7 mouse cellular contexts compared by ENCODE assay signal in the genomic region with DNA sequence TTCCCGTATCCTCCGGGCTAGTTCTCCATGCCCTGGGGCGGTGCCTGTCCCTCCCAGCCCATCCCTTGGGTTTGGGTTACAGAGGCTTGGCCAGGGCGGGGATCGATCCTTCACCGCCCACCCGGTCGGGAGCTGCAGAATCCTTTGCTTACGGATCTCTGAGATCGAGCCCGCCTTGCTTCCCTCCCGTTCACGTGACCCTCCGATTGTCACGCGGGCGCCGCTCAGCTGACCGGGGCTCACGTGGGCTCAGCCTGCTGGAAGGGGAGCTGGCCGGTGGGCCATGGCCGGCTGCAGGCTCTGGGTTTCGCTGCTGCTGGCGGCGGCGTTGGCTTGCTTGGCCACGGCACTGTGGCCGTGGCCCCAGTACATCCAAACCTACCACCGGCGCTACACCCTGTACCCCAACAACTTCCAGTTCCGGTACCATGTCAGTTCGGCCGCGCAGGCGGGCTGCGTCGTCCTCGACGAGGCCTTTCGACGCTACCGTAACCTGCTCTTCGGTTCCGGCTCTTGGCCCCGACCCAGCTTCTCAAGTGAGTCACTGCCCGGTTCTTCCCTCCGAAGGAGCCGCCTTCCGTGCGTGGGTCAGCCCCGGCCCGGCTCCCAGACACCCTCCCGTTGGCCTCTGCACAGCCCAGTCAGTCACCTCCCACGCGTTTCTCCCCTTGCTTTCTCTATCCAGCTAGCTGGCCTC. TPM values are rescaled to one million over a fixed set of nuclear protein-coding genes. Genes with fewer than 3 reads are reported as not detected.
DNase-seq lines count a peak whose midpoint lies in the region; ATAC-seq lines count a peak whose summit lies in the region.

Gene Hexa, plus strand, starts transcription at position 100 of the 697 bp plus-strand sequence.
Gene Tmem202, minus strand, starts transcription at position 407 of the 697 bp plus-strand sequence.

- no peaks in the 10 kb centered on the region for H3K9me3 ChIP-seq in limb, embryonic 12.5 days
- H3K9me3 ChIP-seq in midbrain, embryonic 14.5 days (ENCODE audit: control insufficient read depth, low read length): no peaks in the 10 kb centered on the region

- peaks cover 11% of the 10 kb centered on the region for H3K4me1 ChIP-seq in limb, embryonic 12.5 days (replicated peaks)
- H3K4me1 ChIP-seq in midbrain, embryonic 14.5 days (ENCODE audit: control insufficient read depth, insufficient read depth, low read length): peaks cover 17% of the 10 kb centered on the region

- WGBS in limb, embryonic 12.5 days: 3% methylated on average over 55 of the region's 55 CpGs
- 3% methylated on average over 55 of the region's 55 CpGs for WGBS in midbrain, embryonic 14.5 days

- DNase-seq in adrenal gland, postnatal 14 days: peak; percentile 91
- peak; percentile 85 for DNase-seq in embryo, embryonic 9.5 days (ENCODE audit: extremely low spot score)
- DNase-seq in heart, adult 11 months: peak; percentile 99
- DNase-seq in kidney, adult 11 months: peak; percentile 67
- peak; percentile 94 for DNase-seq in midbrain, embryonic 14.5 days
- peak; percentile 60 to 67 for DNase-seq in spleen, adult 18-20 months

- peak within 1 kb of the TSS; percentile 73 for H3K4me3 ChIP-seq in limb, embryonic 12.5 days (replicated peaks)
- H3K4me3 ChIP-seq in midbrain, embryonic 14.5 days (replicated peaks; ENCODE audit: low read depth, low read length): peak within 1 kb of the TSS; percentile 65

- no peaks in the 10 kb centered on the region for H3K36me3 ChIP-seq in limb, embryonic 12.5 days
- H3K36me3 ChIP-seq in midbrain, embryonic 14.5 days (ENCODE audit: control insufficient read depth, insufficient read depth, low read length): no peaks in the 10 kb centered on the region

- no peak within 1 kb of the TSS for H3K27ac ChIP-seq in limb, embryonic 12.5 days
- 0 out of 2 replicates have a peak within 1 kb of the TSS, but pooled peaks have one; percentile 6 for H3K27ac ChIP-seq in midbrain, embryonic 14.5 days (replicated peaks; ENCODE audit: low read depth, low read length)

- H3K27me3 ChIP-seq in limb, embryonic 12.5 days: 0 out of 2 replicates have a peak, but pooled peaks cover 2% of the 10 kb centered on the region
- H3K27me3 ChIP-seq in midbrain, embryonic 14.5 days (ENCODE audit: control insufficient read depth, insufficient read depth, low read length): no peaks in the 10 kb centered on the region

- peak within 1 kb of the TSS; percentile 78 for H3K9ac ChIP-seq in limb, embryonic 12.5 days (replicated peaks)
- peak within 1 kb of the TSS; percentile 74 for H3K9ac ChIP-seq in midbrain, embryonic 14.5 days (replicated peaks; ENCODE audit: low read length)

- peak; percentile 66 for ATAC-seq in limb, embryonic 12.5 days (ENCODE audit: insufficient number of reproducible peaks, insufficient read depth, low FRiP score, low TSS enrichment, low read depth)
- peak; percentile 88 for ATAC-seq in midbrain, embryonic 14.5 days (ENCODE audit: low FRiP score, low TSS enrichment)

- H3K4me2 ChIP-seq in limb, embryonic 12.5 days: peak within 1 kb of the TSS; percentile 92
- peak within 1 kb of the TSS; percentile 90 for H3K4me2 ChIP-seq in midbrain, embryonic 14.5 days (ENCODE audit: low read length)

RNA-seq across cellular contexts. Expression of gene Hexa, which starts in this region (rescaled TPM):
- 81.3 and 83.2 TPM in 2 replicates for total RNA-seq in adrenal gland, postnatal 14 days (2021)
- polyA plus RNA-seq in limb, embryonic 12.5 days (2016; fragmentation: Nextera tagmentation; extraction: Ambion mirVana): 49.7 and 53.0 TPM in 2 replicates
- 47.1 and 57.5 TPM in 2 replicates for polyA plus RNA-seq in midbrain, embryonic 14.5 days (2014; fragmentation: Nextera tagmentation; extraction: Ambion mirVana)

RNA-seq across cellular contexts. Expression of gene Tmem202, which starts in this region (rescaled TPM):
- 0.82 and 1.7 TPM in 2 replicates for total RNA-seq in adrenal gland, postnatal 14 days (2021)
- polyA plus RNA-seq in limb, embryonic 12.5 days (2016; fragmentation: Nextera tagmentation; extraction: Ambion mirVana): 0.19 TPM in 1 of 2 replicates, not detected in the other
- polyA plus RNA-seq in midbrain, embryonic 14.5 days (2014; fragmentation: Nextera tagmentation; extraction: Ambion mirVana): 0.46 and 0.74 TPM in 2 replicates
